Mouse (Mus musculus) embryonic fibroblast, embryonic 13.5 days (primary cell): ENCODE data around the gene Gm8765. TPM values are rescaled to one million over a fixed set of nuclear protein-coding genes. Genes with fewer than 3 reads are reported as not detected.
"Not testable (repeated sequence)": the region's sequence is repeated elsewhere in the genome, so short reads cannot be mapped to it uniquely, and the experiment has no call there.

Experiments
- H3K27ac ChIP-seq: 2 replicates; pipeline ENCODE4 v1.5.1; 2012; ENCODE audit warnings: low read length, control low read depth, inconsistent platforms; ENCODE audit not compliant: insufficient read depth
- H3K4me1 ChIP-seq: 2 replicates; pipeline ENCODE4 v1.6.1; 2011; ENCODE audit warnings: low read length; ENCODE audit not compliant: control insufficient read depth, insufficient read depth
- H3K4me3 ChIP-seq: 2 replicates; pipeline ENCODE4 v1.5.1; 2011; ENCODE audit warnings: mild to moderate bottlenecking, control low read depth, low read length; ENCODE audit not compliant: insufficient read depth
- CTCF ChIP-seq: IDR thresholded peaks from 2 replicates; pipeline ENCODE4 v1.5.1; 2011; ENCODE audit warnings: mild to moderate bottlenecking, control low read depth, low read length, moderate library complexity, borderline replicate concordance; ENCODE audit not compliant: insufficient read depth
- POLR2A ChIP-seq: IDR thresholded peaks from 2 replicates; pipeline ENCODE4 v1.6.1; 2011; ENCODE audit warnings: low read depth, mild to moderate bottlenecking, control low read depth, low read length, moderate library complexity
- polyA plus RNA-seq: library from polyadenylated mRNA; stranded (reverse); fragments of >200 nt; gene quantifications from 2 replicates; pipeline ENCODE4 v1.2.4, GENCODE M21; 2011; ENCODE audit warnings: low read depth; ENCODE audit not compliant: missing spikeins, insufficient read length

Gm8765 gene
- polyA plus RNA-seq, result not detected in 2 replicates

GRCm38 (mm10) chr13:50698012-50698411 is at the start of gene Gm8765:
TSS of gene Gm8765 (plus strand) at chr13:50698312.
- H3K4me1 ChIP-seq, H3K27ac ChIP-seq, H3K4me3 ChIP-seq: not testable (repeated sequence)

- H3K4me1 ChIP-seq, H3K4me3 ChIP-seq, H3K27ac ChIP-seq: not testable (repeated sequence)
These were observed 49.3 kb upstream of the Gm8765 start for GRCm38 (mm10) chr13:50648771-50649170.

GRCm38 (mm10) chr13:50750282-50750681 is 52.2 kb downstream of the Gm8765 start:
- H3K4me3 ChIP-seq, H3K27ac ChIP-seq, H3K4me1 ChIP-seq: not testable (repeated sequence)

- Histone ChIP-seq H3K4me3 (no peak overlapping the region), H3K27ac (no peak overlapping the region), H3K4me1 (no peaks in the 10 kb centered on the region)
- TF ChIP-seq CTCF (no peak), POLR2A (no peak)
These were observed 53.6 kb downstream of the Gm8765 start for GRCm38 (mm10) chr13:50751732-50752131.

- not testable (repeated sequence) for H3K4me1 ChIP-seq, H3K4me3 ChIP-seq, H3K27ac ChIP-seq
These were observed 54.8 kb downstream of the Gm8765 start for GRCm38 (mm10) chr13:50752961-50753360.

Other genes starting within 250 kb of the Gm8765 start
- not detected in 2 replicates for gene Nutm2, start 231.0 kb upstream of the Gm8765 start, polyA plus RNA-seq
- gene Gm904, start 55.1 kb upstream of the Gm8765 start, polyA plus RNA-seq, result not detected in 2 replicates